Mouse (Mus musculus): ENCODE results near the gene AL731706.1.
"Not testable (repeated sequence)": the region's sequence is repeated elsewhere in the genome, so short reads cannot be mapped to it uniquely, and the experiment has no call there.

The AL731706.1 gene

GRCm38 (mm10) chr2:136891068-136891950, at the start of gene AL731706.1, which contains the start of the genes Slx4ip and Mkks:
Gene AL731706.1, minus strand, starts transcription at chr2:136891389.
Gene Slx4ip, plus strand, starts transcription at chr2:136891218.
Gene Mkks, minus strand, starts transcription at chr2:136891389.
- DNase-seq (ENCODE audit: low read depth) = peak; percentile 100

- peak; percentile 51 for DNase-seq (ENCODE audit: low read depth)
These were observed 47.1 kb upstream of the AL731706.1 start for GRCm38 (mm10) chr2:136938249-136938648.

GRCm38 (mm10) chr2:136936391-136937288, 45.5 kb upstream of the AL731706.1 start:
- peak; percentile 84 for DNase-seq (ENCODE audit: low read depth)

GRCm38 (mm10) chr2:136921003-136921408, 29.8 kb upstream of the AL731706.1 start:
- DNase-seq (ENCODE audit: low read depth) = peak; percentile 91

GRCm38 (mm10) chr2:136920257-136920993, 29.2 kb upstream of the AL731706.1 start:
- peak; percentile 40 for DNase-seq (ENCODE audit: low read depth)

GRCm38 (mm10) chr2:136919433-136919832, 28.2 kb upstream of the AL731706.1 start:
- DNase-seq (ENCODE audit: low read depth) = peak; percentile 26

- DNase-seq (ENCODE audit: low read depth) = peak; percentile 64
These were observed 23.2 kb upstream of the AL731706.1 start for GRCm38 (mm10) chr2:136914334-136914902.

GRCm38 (mm10) chr2:136913021-136913420, 21.8 kb upstream of the AL731706.1 start:
- DNase-seq (ENCODE audit: low read depth) = no peak

GRCm38 (mm10) chr2:136911958-136912411, 20.8 kb upstream of the AL731706.1 start:
- peak; percentile 45 for DNase-seq (ENCODE audit: low read depth)

GRCm38 (mm10) chr2:136909298-136909697, 18.1 kb upstream of the AL731706.1 start:
- no peak for DNase-seq (ENCODE audit: low read depth)

- no peak for DNase-seq (ENCODE audit: low read depth)
These were observed 17.4 kb upstream of the AL731706.1 start for GRCm38 (mm10) chr2:136908596-136908995.

GRCm38 (mm10) chr2:136896131-136896530, 4.9 kb upstream of the AL731706.1 start:
- DNase-seq (ENCODE audit: low read depth) = peak; percentile 53

- DNase-seq (ENCODE audit: low read depth) = no peak
These were observed 3.3 kb upstream of the AL731706.1 start for GRCm38 (mm10) chr2:136894494-136894893.

- peak; percentile 98 for DNase-seq (ENCODE audit: low read depth)
These were observed 772 bp upstream of the AL731706.1 start for GRCm38 (mm10) chr2:136891951-136892371.

- DNase-seq (ENCODE audit: low read depth) = not testable (repeated sequence)
These were observed 497 bp downstream of the AL731706.1 start for GRCm38 (mm10) chr2:136890716-136891067.

GRCm38 (mm10) chr2:136886846-136887245, 4.3 kb downstream of the AL731706.1 start:
- peak; percentile 32 for DNase-seq (ENCODE audit: low read depth)

GRCm38 (mm10) chr2:136885579-136885978, 5.6 kb downstream of the AL731706.1 start, which contains the start of gene AL731706.2:
Gene AL731706.2, minus strand, starts transcription at chr2:136885679.
- DNase-seq (ENCODE audit: low read depth) = no peak

- no peak for DNase-seq (ENCODE audit: low read depth)
These were observed 36.4 kb downstream of the AL731706.1 start for GRCm38 (mm10) chr2:136854543-136855388.

GRCm38 (mm10) chr2:136850366-136850765, 40.8 kb downstream of the AL731706.1 start:
- DNase-seq (ENCODE audit: low read depth) = no peak

- DNase-seq (ENCODE audit: low read depth) = no peak
These were observed 53.2 kb downstream of the AL731706.1 start for GRCm38 (mm10) chr2:136837994-136838393.

Measured in 416B (cell line).